Mouse (Mus musculus) heart, embryonic 11.5 days (tissue): ENCODE data around the gene Diras1. TPM values are rescaled to one million over a fixed set of nuclear protein-coding genes. Genes with fewer than 3 reads are reported as not detected.

Experiments used
- ATAC-seq: fragments of 200-750 bp; cut with Nextera tagmentation; replicated peaks from 2 replicates; pipeline ENCODE4 v1.8.0; 2017; ENCODE audit warnings: moderate library complexity; ENCODE audit not compliant: insufficient number of reproducible peaks, low FRiP score, low TSS enrichment
- H3K27ac ChIP-seq: fragments of 300-500 bp; sonication (generic); 2 replicates; pipeline ENCODE4 v1.5.1; 2014; ENCODE audit warnings: mild to moderate bottlenecking, low read depth, low read length
- H3K27me3 ChIP-seq: fragments of 300-500 bp; sonication (generic); 2 replicates; pipeline ENCODE4 v1.6.1; 2014; ENCODE audit warnings: mild to moderate bottlenecking, low read length, mixed read lengths; ENCODE audit not compliant: control insufficient read depth, insufficient read depth
- H3K36me3 ChIP-seq: fragments of 300-500 bp; sonication (generic); 2 replicates; pipeline ENCODE4 v1.6.1; 2014; ENCODE audit warnings: mild to moderate bottlenecking, low read length, moderate library complexity, mixed read lengths; ENCODE audit not compliant: control insufficient read depth, insufficient read depth
- H3K4me1 ChIP-seq: fragments of 300-500 bp; sonication (generic); 2 replicates; pipeline ENCODE4 v1.6.1; 2014; ENCODE audit warnings: low read length; ENCODE audit not compliant: control insufficient read depth, insufficient read depth
- H3K4me2 ChIP-seq: fragments of 300-500 bp; sonication (generic); 2 replicates; pipeline ENCODE4 v1.6.1; 2014; ENCODE audit warnings: mild to moderate bottlenecking, moderate library complexity
- H3K4me3 ChIP-seq: fragments of 300-500 bp; sonication (generic); 2 replicates; pipeline ENCODE4 v1.5.1; 2014; ENCODE audit warnings: low read depth, low read length
- H3K9ac ChIP-seq: fragments of 300-500 bp; sonication (generic); 2 replicates; pipeline ENCODE4 v1.6.1; 2014; ENCODE audit warnings: mild to moderate bottlenecking, low read depth, low read length, moderate library complexity
- H3K9me3 ChIP-seq: fragments of 300-500 bp; sonication (generic); replicated peaks from 2 replicates; pipeline ENCODE4 v1.6.1; 2016; ENCODE audit warnings: low read length; ENCODE audit not compliant: control insufficient read depth
- whole genome bisulfite sequencing: fragments of 180-500 bp; shearing (Covaris S2); extraction: QIAGEN DNeasy Blood & Tissue Kit; methylation state at CpG from one replicate; pipeline ENCODE4 v1.1.7; 2014; ENCODE audit not compliant: insufficient replicate concordance; 5-methylcytosine and 5-hydroxymethylcytosine counted together
- polyA plus RNA-seq: library from polyadenylated mRNA; unstranded; fragments of >200 nt; fragmentation: Nextera tagmentation; extraction: Ambion mirVana; gene quantifications from 2 replicates; pipeline ENCODE4 v1.2.1, GENCODE M21; 2014

The Diras1 gene
- polyA plus RNA-seq, 1 experiment from 2014 or later: 0.13 TPM

DNA sequence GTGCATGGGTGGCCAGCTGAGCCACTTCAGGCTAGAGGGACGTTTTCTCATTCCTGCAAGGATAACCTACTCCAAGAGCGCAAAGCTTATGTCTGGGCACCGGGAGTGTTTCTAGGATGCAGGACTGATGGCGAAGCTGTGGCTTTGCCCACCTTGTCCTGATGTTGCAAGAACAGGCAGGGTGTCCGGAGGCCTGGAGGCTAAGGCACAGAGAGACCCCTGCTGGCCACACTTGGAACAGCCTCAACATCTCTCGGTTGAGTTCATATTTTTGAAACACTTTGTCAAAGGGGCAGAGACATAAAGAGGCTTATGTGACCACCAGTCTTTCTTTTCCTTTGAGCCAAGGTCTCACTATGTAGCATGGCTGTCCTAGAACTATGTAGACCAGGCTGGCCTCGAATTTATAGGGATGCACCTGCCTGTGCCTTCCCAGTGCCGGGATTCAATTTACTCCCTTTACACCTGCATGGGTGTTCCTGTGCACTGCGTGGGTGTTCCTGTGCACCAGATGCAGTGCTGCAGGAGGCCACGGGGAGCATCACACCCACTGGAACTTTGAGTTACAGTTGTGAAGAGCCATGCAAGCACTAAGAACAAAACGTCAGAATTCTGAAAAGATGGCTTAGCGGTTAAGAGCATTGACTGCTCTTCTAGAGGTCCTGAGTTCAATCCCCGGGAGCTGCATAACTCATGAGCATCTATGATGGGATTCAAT, 16.2 kb upstream of the Diras1 start:
- Histone ChIP-seq H3K4me3 (no peak overlapping the region), H3K27ac (no peak overlapping the region; the same call in 1 of the 2 replicates), H3K9ac (no peak overlapping the region), H3K27me3 (no peaks in the 10 kb centered on the region), H3K4me2 (no peak overlapping the region; the same call in 1 of the 2 replicates), H3K36me3 (peaks cover 20% of the 10 kb centered on the region), H3K4me1 (no peaks in the 10 kb centered on the region; the same call in 1 of the 2 replicates), H3K9me3 (no peaks in the 10 kb centered on the region)
- no peak for ATAC-seq
- 32% methylated on average over 13 of the region's 13 CpGs for WGBS

DNA sequence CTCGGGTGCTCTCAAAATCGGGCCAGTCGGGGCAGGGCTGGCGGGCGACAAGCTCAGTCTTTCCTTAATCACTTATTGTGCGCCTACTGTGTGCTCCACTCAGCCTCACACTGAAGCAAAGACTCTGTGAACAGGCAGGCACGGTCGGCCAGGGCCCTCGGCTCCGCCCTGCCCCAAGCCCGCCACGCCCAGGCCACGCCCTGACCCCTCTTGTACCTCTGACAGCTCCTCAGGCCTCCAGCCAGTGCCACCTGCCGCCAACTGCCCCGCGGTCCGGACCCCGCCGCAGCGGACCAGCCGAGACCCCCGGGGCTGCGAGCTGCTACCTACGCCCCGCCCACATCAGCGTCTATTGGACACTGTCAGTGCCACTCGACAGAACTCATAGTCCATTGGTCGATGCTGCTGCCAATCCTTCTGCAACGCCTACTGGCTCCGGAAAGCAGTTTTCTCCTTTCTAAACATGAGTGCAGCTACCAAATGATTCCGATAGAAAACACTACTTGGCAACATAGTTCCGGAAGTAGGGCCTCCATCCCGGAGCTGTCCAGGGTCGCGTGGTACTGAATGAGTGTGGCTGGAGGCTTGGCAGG, 11.6 kb upstream of the Diras1 start, which contains the start of gene Slc39a3:
Slc39a3 (minus strand) TSS at position 439 of the 593 bp plus-strand sequence.
- no peaks in the 10 kb centered on the region; the same call in 1 of the 2 replicates for H3K4me1 ChIP-seq
- peak; percentile 98 for ATAC-seq
- peak within 1 kb of the TSS; percentile 53 for H3K4me3 ChIP-seq
- no peak within 1 kb of the TSS for H3K27ac ChIP-seq
- WGBS: under 1% methylated on average over 35 of the region's 35 CpGs
- H3K9me3 ChIP-seq: no peaks in the 10 kb centered on the region
- no peaks in the 10 kb centered on the region for H3K36me3 ChIP-seq
- no peaks in the 10 kb centered on the region for H3K27me3 ChIP-seq
- H3K9ac ChIP-seq: peak within 1 kb of the TSS; percentile 50
- H3K4me2 ChIP-seq: peak within 1 kb of the TSS; percentile 57

DNA sequence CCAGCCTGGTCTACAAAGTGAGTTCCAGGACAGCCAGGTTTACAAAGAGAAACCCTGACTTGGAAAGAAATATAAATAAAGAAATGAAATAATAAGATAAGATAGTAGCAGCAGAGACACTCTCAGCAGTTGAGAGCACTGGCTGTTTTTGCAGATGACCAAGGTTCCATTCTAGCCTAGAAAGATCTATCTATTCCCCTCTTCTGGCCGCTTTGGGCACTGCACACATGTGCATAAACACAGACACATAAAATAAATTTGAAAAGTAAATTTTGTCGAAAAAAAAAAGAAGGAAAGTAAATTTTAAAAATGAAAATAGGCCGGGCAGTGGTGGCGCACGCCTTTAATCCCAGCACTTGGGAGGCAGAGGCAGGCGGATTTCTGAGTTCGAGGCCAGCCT, 10.8 kb upstream of the Diras1 start:
- no peak for ATAC-seq
- H3K27ac ChIP-seq: no peak overlapping the region
- H3K36me3 ChIP-seq: no peaks in the 10 kb centered on the region
- H3K9ac ChIP-seq: no peak overlapping the region
- no peaks in the 10 kb centered on the region for H3K27me3 ChIP-seq
- no peaks in the 10 kb centered on the region for H3K9me3 ChIP-seq
- no peak overlapping the region for H3K4me3 ChIP-seq
- H3K4me2 ChIP-seq: no peak overlapping the region
- WGBS: 73% methylated on average over 7 of the region's 7 CpGs
- no peaks in the 10 kb centered on the region; the same call in 1 of the 2 replicates for H3K4me1 ChIP-seq

DNA sequence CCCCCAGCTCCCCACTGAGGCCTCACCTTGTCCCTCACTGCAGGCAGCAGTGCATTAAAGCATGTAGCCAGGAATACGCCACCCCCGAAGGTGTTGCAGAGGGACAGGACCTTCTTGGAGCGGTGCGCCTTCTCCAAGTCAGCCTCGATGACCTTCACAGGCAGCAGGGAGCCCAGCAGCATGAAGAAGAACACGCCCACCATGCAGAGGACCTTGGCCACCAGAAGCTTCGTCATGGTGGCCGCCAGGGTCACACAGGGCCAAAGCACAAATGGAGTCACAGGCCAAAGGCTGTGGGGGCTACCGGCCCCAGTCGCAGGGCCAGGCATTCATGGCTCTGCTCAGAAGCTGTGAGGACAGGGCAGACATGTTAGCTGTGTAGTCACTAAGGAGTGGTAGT, 8.1 kb upstream of the Diras1 start:
- no peak overlapping the region for H3K4me2 ChIP-seq
- no peaks in the 10 kb centered on the region; the same call in 1 of the 2 replicates for H3K4me1 ChIP-seq
- no peak for ATAC-seq
- no peaks in the 10 kb centered on the region for H3K9me3 ChIP-seq
- no peak overlapping the region for H3K9ac ChIP-seq
- 0 out of 2 replicates have a peak, but pooled peaks cover 2% of the 10 kb centered on the region for H3K36me3 ChIP-seq
- H3K27ac ChIP-seq: no peak overlapping the region
- no peak overlapping the region for H3K4me3 ChIP-seq
- no peaks in the 10 kb centered on the region for H3K27me3 ChIP-seq
- WGBS: 71% methylated on average over 10 of the region's 10 CpGs

- WGBS: 73% methylated on average over 10 of the region's 10 CpGs
- Histone ChIP-seq H3K4me1 (peaks cover 10% of the 10 kb centered on the region; the same call in 1 of the 2 replicates), H3K9ac (no peak overlapping the region), H3K4me3 (no peak overlapping the region), H3K27ac (no peak overlapping the region), H3K9me3 (no peaks in the 10 kb centered on the region), H3K27me3 (peaks cover 22% of the 10 kb centered on the region), H3K36me3 (0 out of 2 replicates have a peak, but pooled peaks cover 2% of the 10 kb centered on the region), H3K4me2 (no peak overlapping the region)
- no peak for ATAC-seq
Measured at GRCm38 (mm10) chr10:81029031-81029430, 3.6 kb upstream of the Diras1 start.

DNA sequence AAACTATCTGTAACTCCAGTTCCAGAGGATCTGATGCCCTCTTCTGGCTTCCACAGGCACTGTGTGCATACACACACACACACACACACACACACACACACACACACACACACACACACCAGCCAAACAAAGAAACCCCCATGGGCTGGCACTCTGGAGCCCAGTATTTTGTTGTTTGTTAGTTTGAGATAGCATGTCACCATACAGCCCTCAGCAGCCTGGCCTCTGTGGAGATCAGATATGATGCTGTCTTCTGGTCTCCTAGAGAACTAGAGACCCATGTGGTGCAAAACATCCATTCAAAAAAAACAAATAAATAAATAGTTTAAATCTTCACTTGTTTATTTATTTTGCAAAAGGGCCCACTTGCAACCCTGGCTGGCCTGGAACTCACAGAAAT, 2.8 kb upstream of the Diras1 start:
- Histone ChIP-seq H3K4me2 (no peak overlapping the region), H3K9ac (no peak overlapping the region)
- no peak for ATAC-seq

DNA sequence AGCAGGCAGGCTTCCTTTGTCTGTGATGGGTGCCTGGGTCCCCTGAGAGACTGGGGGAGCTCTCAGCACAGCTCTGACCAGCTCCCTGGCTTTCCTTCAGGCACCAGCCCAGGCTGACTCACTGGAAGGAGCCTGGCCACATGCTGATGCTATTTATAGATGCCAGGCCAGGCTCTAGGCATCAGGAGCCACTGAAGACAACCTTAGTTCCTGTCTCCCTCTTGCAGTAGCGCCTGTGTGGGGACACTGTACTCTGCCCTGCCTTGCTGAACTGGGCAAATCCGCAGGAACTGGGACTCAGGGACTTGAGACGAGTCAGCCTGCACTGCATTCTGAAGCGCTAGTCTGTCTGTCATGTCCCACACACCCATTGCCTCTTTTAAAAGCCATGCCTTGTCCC, 1.9 kb upstream of the Diras1 start:
- Histone ChIP-seq H3K4me1 (peaks cover 10% of the 10 kb centered on the region; the same call in 1 of the 2 replicates), H3K4me3 (no peak overlapping the region), H3K27ac (0 out of 2 replicates have a peak overlapping the region, but pooled peaks have one; percentile 22), H3K4me2 (no peak overlapping the region), H3K9ac (no peak overlapping the region), H3K36me3 (0 out of 2 replicates have a peak, but pooled peaks cover 2% of the 10 kb centered on the region), H3K9me3 (no peaks in the 10 kb centered on the region), H3K27me3 (peaks cover 34% of the 10 kb centered on the region)
- ATAC-seq: no peak
- 57% methylated on average over 4 of the region's 4 CpGs for WGBS

More for the DNA sequence above, 2.8 kb upstream of the Diras1 start:
- peaks cover 10% of the 10 kb centered on the region; the same call in 1 of the 2 replicates for H3K4me1 ChIP-seq
- 0 out of 2 replicates have a peak, but pooled peaks cover 2% of the 10 kb centered on the region for H3K36me3 ChIP-seq
- no peaks in the 10 kb centered on the region for H3K9me3 ChIP-seq
- H3K27me3 ChIP-seq: peaks cover 29% of the 10 kb centered on the region
- no peak overlapping the region for H3K27ac ChIP-seq
- no peak overlapping the region for H3K4me3 ChIP-seq

GRCm38 (mm10) chr10:81026857-81027256, 1.4 kb upstream of the Diras1 start:
- ATAC-seq: no peak
- Histone ChIP-seq H3K4me2 (no peak overlapping the region), H3K27me3 (peaks cover 39% of the 10 kb centered on the region), H3K4me3 (no peak overlapping the region), H3K4me1 (peaks cover 10% of the 10 kb centered on the region; the same call in 1 of the 2 replicates), H3K9me3 (no peaks in the 10 kb centered on the region), H3K9ac (no peak overlapping the region), H3K36me3 (0 out of 2 replicates have a peak, but pooled peaks cover 2% of the 10 kb centered on the region), H3K27ac (no peak overlapping the region)
- 91% methylated on average over 5 of the region's 5 CpGs for WGBS
